Mouse (Mus musculus) forebrain, embryonic 14.5 days (tissue): ENCODE measurements at regions not wholly inside any gene's neighbourhood (a gene's known extent, or its start where the extent isn't known, plus 50 kb on each side); places are given as distances from the start of the nearest gene placed in this dataset.
A peak's percentile ranks its signal among the peaks of the same experiment; 100 is the strongest.

Experiments used
- ATAC-seq: fragments of 200-750 bp; cut with Nextera tagmentation; 2 replicates; pipeline ENCODE4 v1.8.0; 2017; ENCODE audit warnings: mild to moderate bottlenecking, moderate library complexity
- DNase-seq: peaks from one replicate; pipeline ENCODE4 v3.0.0-alpha.2; 2015; ENCODE audit warnings: low spot score
- H3K27ac ChIP-seq: fragments of 300-500 bp; sonication (generic); 2 replicates; pipeline ENCODE4 v1.5.1; 2014; ENCODE audit warnings: low read depth, mild to moderate bottlenecking, control low read depth, low read length, moderate library complexity
- H3K27me3 ChIP-seq: fragments of 300-500 bp; sonication (generic); replicated peaks from 2 replicates; pipeline ENCODE4 v1.6.1; 2014; ENCODE audit warnings: low read length, control low read depth, mixed read lengths; ENCODE audit not compliant: control insufficient read depth, insufficient read depth
- H3K36me3 ChIP-seq: fragments of 300-500 bp; sonication (generic); 2 replicates; pipeline ENCODE4 v1.6.1; 2014; ENCODE audit warnings: low read length, control low read depth; ENCODE audit not compliant: control insufficient read depth, insufficient read depth
- H3K4me1 ChIP-seq: fragments of 300-500 bp; sonication (generic); 2 replicates; pipeline ENCODE4 v1.6.1; 2014; ENCODE audit warnings: antibody characterized with exemption, low read length, control low read depth; ENCODE audit not compliant: control insufficient read depth, insufficient read depth
- H3K4me2 ChIP-seq: fragments of 300-500 bp; sonication (generic); 2 replicates; pipeline ENCODE4 v1.6.1; 2014; ENCODE audit warnings: mild to moderate bottlenecking, control low read depth, low read length
- H3K4me3 ChIP-seq: fragments of 300-500 bp; sonication (generic); 2 replicates; pipeline ENCODE4 v1.5.1; 2014; ENCODE audit warnings: low read depth, low read length, control low read depth
- H3K9ac ChIP-seq: fragments of 300-500 bp; sonication (generic); 2 replicates; pipeline ENCODE4 v1.6.1; 2014; ENCODE audit warnings: mild to moderate bottlenecking, low read length, control low read depth, moderate library complexity
- H3K9me3 ChIP-seq: fragments of 300-500 bp; sonication (generic); replicated peaks from 2 replicates; pipeline ENCODE4 v1.6.1; 2016; ENCODE audit warnings: low read length, control low read depth, mixed read lengths; ENCODE audit not compliant: control insufficient read depth
- WGBS: fragments of 180-500 bp; shearing (Covaris S2); extraction: QIAGEN DNeasy Blood & Tissue Kit; methylation state at CpG from one replicate; pipeline ENCODE4 v1.1.7; 2014; 5-methylcytosine and 5-hydroxymethylcytosine counted together

- no peak for DNase-seq
- no peak overlapping the region for H3K9ac ChIP-seq
- no peak for ATAC-seq
- H3K27ac ChIP-seq = no peak overlapping the region
- no peak overlapping the region for H3K4me2 ChIP-seq
- H3K9me3 ChIP-seq = no peaks in the 10 kb centered on the region
- WGBS = 94% methylated on average over 3 of the region's 3 CpGs
- H3K27me3 ChIP-seq = no peaks in the 10 kb centered on the region
- H3K4me1 ChIP-seq = no peaks in the 10 kb centered on the region
- H3K4me3 ChIP-seq = no peak overlapping the region
- no peaks in the 10 kb centered on the region for H3K36me3 ChIP-seq
Observed at GRCm38 (mm10) chr8:82200176-82200575, 202.8 kb downstream of the Il15 start.

- no peaks in the 10 kb centered on the region for H3K27me3 ChIP-seq
- H3K27ac ChIP-seq = no peak overlapping the region
- no peak overlapping the region for H3K4me3 ChIP-seq
- WGBS = 56% methylated on average over 3 of the region's 3 CpGs
- H3K36me3 ChIP-seq = no peaks in the 10 kb centered on the region
- no peaks in the 10 kb centered on the region for H3K4me1 ChIP-seq
- H3K9ac ChIP-seq = no peak overlapping the region
- H3K4me2 ChIP-seq = no peak overlapping the region
- no peaks in the 10 kb centered on the region for H3K9me3 ChIP-seq
- ATAC-seq (no peak), DNase-seq (peak; percentile 5)
Observed at GRCm38 (mm10) chr8:82196504-82196903, 206.5 kb downstream of the Il15 start.

GRCm38 (mm10) chr8:82195112-82195511 lies 207.9 kb downstream of the Il15 start:
- DNase-seq = no peak
- 83% methylated on average over 5 of the region's 5 CpGs for WGBS
- H3K4me2 ChIP-seq = no peak overlapping the region
- no peaks in the 10 kb centered on the region for H3K27me3 ChIP-seq
- H3K36me3 ChIP-seq = no peaks in the 10 kb centered on the region
- ATAC-seq = no peak
- no peak overlapping the region for H3K9ac ChIP-seq
- H3K4me1 ChIP-seq = no peaks in the 10 kb centered on the region
- H3K27ac ChIP-seq = no peak overlapping the region
- H3K9me3 ChIP-seq = no peaks in the 10 kb centered on the region
- H3K4me3 ChIP-seq = no peak overlapping the region

GRCm38 (mm10) chr8:82191011-82191410 lies 212.0 kb downstream of the Il15 start:
- no peak overlapping the region for H3K9ac ChIP-seq
- no peak for ATAC-seq

GRCm38 (mm10) chr8:82187138-82187880 lies 215.7 kb downstream of the Il15 start:
- Histone ChIP-seq H3K4me3 (no peak overlapping the region), H3K27ac (no peak overlapping the region), H3K9me3 (no peaks in the 10 kb centered on the region), H3K27me3 (no peaks in the 10 kb centered on the region), H3K4me2 (no peak overlapping the region), H3K9ac (no peak overlapping the region), H3K36me3 (no peaks in the 10 kb centered on the region), H3K4me1 (no peaks in the 10 kb centered on the region)
- no peak for ATAC-seq
- WGBS = 66% methylated on average over 2 of the region's 2 CpGs
- no peak for DNase-seq

More at GRCm38 (mm10) chr8:82191011-82191410, 212.0 kb downstream of the Il15 start:
- Histone ChIP-seq H3K4me3 (no peak overlapping the region), H3K4me2 (no peak overlapping the region), H3K4me1 (no peaks in the 10 kb centered on the region), H3K27me3 (no peaks in the 10 kb centered on the region), H3K9me3 (no peaks in the 10 kb centered on the region), H3K27ac (no peak overlapping the region), H3K36me3 (no peaks in the 10 kb centered on the region)
- DNase-seq = no peak
- WGBS = 95% methylated on average over 2 of the region's 2 CpGs

GRCm38 (mm10) chr8:82184022-82184421 lies 219.0 kb downstream of the Il15 start:
- ATAC-seq = no peak
- Histone ChIP-seq H3K4me3 (no peak overlapping the region), H3K4me1 (no peaks in the 10 kb centered on the region), H3K4me2 (no peak overlapping the region), H3K36me3 (no peaks in the 10 kb centered on the region), H3K27ac (no peak overlapping the region), H3K9me3 (no peaks in the 10 kb centered on the region), H3K27me3 (no peaks in the 10 kb centered on the region), H3K9ac (no peak overlapping the region)
- no peak for DNase-seq
